Mouse (Mus musculus): ENCODE measurements around the gene Rrnad1. TPM values are rescaled to one million over a fixed set of nuclear protein-coding genes. Genes with fewer than 3 reads are reported as not detected.

Rrnad1 gene
- total and polyA plus RNA-seq, 3 experiments: 10.9 to 21.1 TPM; not detected in 1

GRCm38 (mm10) chr3:87980085-87980484, 49.6 kb upstream of the Rrnad1 start:
- H3K27ac ChIP-seq (ENCODE audit: control insufficient read depth, low read depth, low read length): no peak overlapping the region
- no peaks in the 10 kb centered on the region for H3K4me1 ChIP-seq (ENCODE audit: control insufficient read depth in 1 of 2, insufficient read depth in 2 of 2, low read length in 2 of 2)
- no peaks in the 10 kb centered on the region for H3K79me2 ChIP-seq (ENCODE audit: control insufficient read depth, insufficient read depth, low read length, poor library complexity)
- H3K4me3 ChIP-seq (ENCODE audit: control insufficient read depth in 1 of 2, insufficient read depth in 1 of 2, low read depth in 2 of 2, low read length in 2 of 2): no peak overlapping the region
- TF ChIP-seq MAX (IDR thresholded peaks at IDR 0.05; ENCODE audit: low read length) (no peak), HCFC1 (IDR thresholded peaks at IDR 0.05; ENCODE audit: low read depth, low read length) (no peak), GATA1 (IDR thresholded peaks at IDR 0.05; ENCODE audit: low read depth, low read length) (no peak), MXI1 (IDR thresholded peaks at IDR 0.05; ENCODE audit: low read depth, low read length) (no peak), ZMIZ1 (IDR thresholded peaks at IDR 0.05; ENCODE audit: low read depth, low read length) (no peak), USF1 (IDR thresholded peaks at IDR 0.05; ENCODE audit: low read depth, low read length) (no peak), POLR2A (IDR thresholded peaks at IDR 0.05; ENCODE audit: control insufficient read depth in 1 of 2, insufficient read depth in 1 of 2, low read depth in 1 of 2, low read length in 2 of 2, poor library complexity in 1 of 2) (no peak), CTCF (IDR thresholded peaks at IDR 0.05 in 2 of 3, conservative IDR thresholded peaks at IDR 0.05 in 1 of 3; ENCODE audit: control insufficient read depth in 1 of 3, insufficient read depth in 1 of 3, low read depth in 2 of 3, low read length in 3 of 3, poor library complexity in 1 of 3, severe bottlenecking in 1 of 3) (no peak), TAL1 (IDR thresholded peaks at IDR 0.05; ENCODE audit: low read length) (no peak), UBTF (IDR thresholded peaks at IDR 0.05; ENCODE audit: borderline replicate concordance, insufficient read depth, low read depth, low read length) (no peak), ZNF384 (IDR thresholded peaks at IDR 0.05; ENCODE audit: low read depth, low read length) (no peak), MEF2A (IDR thresholded peaks at IDR 0.05; ENCODE audit: extremely low read depth, insufficient replicate concordance, low read depth, low read length, poor library complexity, severe bottlenecking) (no peak), TCF12 (IDR thresholded peaks at IDR 0.05; ENCODE audit: low read depth, low read length) (no peak)
- H3K36me3 ChIP-seq (ENCODE audit: control insufficient read depth in 1 of 2, insufficient read depth in 2 of 2, low read length in 2 of 2): no peaks in the 10 kb centered on the region
- H3K9me3 ChIP-seq (replicated peaks; ENCODE audit: insufficient read depth, low read length): no peaks in the 10 kb centered on the region
- DNase-seq (ENCODE audit: low read depth, low spot score): no peak
- H3K9ac ChIP-seq (ENCODE audit: control insufficient read depth, low read depth, low read length, poor library complexity, severe bottlenecking): no peak overlapping the region
- H3K27me3 ChIP-seq (ENCODE audit: control insufficient read depth in 1 of 2, insufficient read depth in 2 of 2, low read length in 2 of 2): peaks cover 15% of the 10 kb centered on the region in 2 experiments

GRCm38 (mm10) chr3:87979493-87979892, 49.0 kb upstream of the Rrnad1 start:
- Histone ChIP-seq H3K79me2 (ENCODE audit: control insufficient read depth, insufficient read depth, low read length, poor library complexity) (no peaks in the 10 kb centered on the region), H3K4me3 (ENCODE audit: control insufficient read depth in 1 of 2, insufficient read depth in 1 of 2, low read depth in 2 of 2, low read length in 2 of 2) (no peak overlapping the region), H3K27ac (ENCODE audit: control insufficient read depth, low read depth, low read length) (no peak overlapping the region), H3K27me3 (ENCODE audit: control insufficient read depth in 1 of 2, insufficient read depth in 2 of 2, low read length in 2 of 2) (peaks cover 15% of the 10 kb centered on the region in 2 experiments), H3K9me3 (replicated peaks; ENCODE audit: insufficient read depth, low read length) (no peaks in the 10 kb centered on the region), H3K36me3 (ENCODE audit: control insufficient read depth in 1 of 2, insufficient read depth in 2 of 2, low read length in 2 of 2) (no peaks in the 10 kb centered on the region), H3K9ac (ENCODE audit: control insufficient read depth, low read depth, low read length, poor library complexity, severe bottlenecking) (no peak overlapping the region), H3K4me1 (ENCODE audit: control insufficient read depth in 1 of 2, insufficient read depth in 2 of 2, low read length in 2 of 2) (no peaks in the 10 kb centered on the region)
- DNase-seq (ENCODE audit: low read depth, low spot score): no peak
- no peak for TF ChIP-seq MAX (IDR thresholded peaks at IDR 0.05; ENCODE audit: low read length)
- TF ChIP-seq USF1 (IDR thresholded peaks at IDR 0.05; ENCODE audit: low read depth, low read length): no peak
- no peak for TF ChIP-seq SIN3A (IDR thresholded peaks at IDR 0.05; ENCODE audit: low read length)
- TF ChIP-seq KAT2A (conservative IDR thresholded peaks at IDR 0.05; ENCODE audit: low read depth, low read length): no peak
- TF ChIP-seq TCF12 (IDR thresholded peaks at IDR 0.05; ENCODE audit: low read depth, low read length): no peak
- TF ChIP-seq ETS1 (IDR thresholded peaks at IDR 0.05; ENCODE audit: low read depth, low read length): no peak
- TF ChIP-seq MXI1 (IDR thresholded peaks at IDR 0.05; ENCODE audit: low read depth, low read length): no peak
- TF ChIP-seq USF2 (IDR thresholded peaks at IDR 0.05; ENCODE audit: borderline replicate concordance in 1 of 2, insufficient read depth in 1 of 2, low read depth in 1 of 2, low read length in 2 of 2): no peak
- TF ChIP-seq GATA1 (IDR thresholded peaks at IDR 0.05; ENCODE audit: low read depth, low read length): no peak
- no peak for TF ChIP-seq CHD1 (IDR thresholded peaks at IDR 0.05; ENCODE audit: low read depth, low read length)
